Mouse (Mus musculus): ENCODE measurements around the gene Lrrn3.

Gene Lrrn3

GRCm38 (mm10) chr12:41436206-41436985 lies 49.8 kb downstream of the Lrrn3 start:
- DNase-seq (ENCODE audit: low spot score in 2 of 2): no peak

- no peak for DNase-seq (ENCODE audit: low spot score in 2 of 2)
Measured at GRCm38 (mm10) chr12:41428806-41429205, 57.4 kb downstream of the Lrrn3 start.

- no peak for DNase-seq (ENCODE audit: low spot score in 2 of 2)
Measured at GRCm38 (mm10) chr12:41427464-41427863, 58.8 kb downstream of the Lrrn3 start.

- no peak for DNase-seq (ENCODE audit: low spot score in 2 of 2)
Measured at GRCm38 (mm10) chr12:41425101-41425679, 61.0 kb downstream of the Lrrn3 start.

GRCm38 (mm10) chr12:41417961-41418360 lies 68.3 kb downstream of the Lrrn3 start:
- DNase-seq (ENCODE audit: low spot score in 2 of 2): no peak

- DNase-seq (ENCODE audit: low spot score in 2 of 2): no peak
Measured at GRCm38 (mm10) chr12:41417099-41417498, 69.1 kb downstream of the Lrrn3 start.

- no peak for DNase-seq (ENCODE audit: low spot score in 2 of 2)
Measured at GRCm38 (mm10) chr12:41416635-41417034, 69.6 kb downstream of the Lrrn3 start.

GRCm38 (mm10) chr12:41409431-41409830 lies 76.8 kb downstream of the Lrrn3 start:
- DNase-seq (ENCODE audit: low spot score in 2 of 2): no peak

- no peak for DNase-seq (ENCODE audit: low spot score in 2 of 2)
Measured at GRCm38 (mm10) chr12:41401923-41402322, 84.3 kb downstream of the Lrrn3 start.

All from spleen, postnatal 10 days (tissue).